Mouse (Mus musculus): ENCODE measurements around the gene Krt9.

- TF ChIP-seq EP300 (IDR thresholded peaks at IDR 0.05; ENCODE audit: low read depth) (no peak), CTCF (IDR thresholded peaks at IDR 0.05; ENCODE audit: low read depth) (no peak)
Measured at GRCm38 (mm10) chr11:100186736-100187135, 6.3 kb downstream of the Krt9 start.
